Mouse (Mus musculus) limb, embryonic 13.5 days (tissue): ENCODE data around the gene Lrp10. TPM values are rescaled to one million over a fixed set of nuclear protein-coding genes. Genes with fewer than 3 reads are reported as not detected.

Experiments used
- ATAC-seq: fragments of 200-750 bp; cut with Nextera tagmentation; 2 replicates; pipeline ENCODE4 v1.8.0; 2017; ENCODE audit warnings: low read depth, moderate number of reproducible peaks, moderate TSS enrichment; ENCODE audit not compliant: low FRiP score
- H3K27ac ChIP-seq: fragments of 300-500 bp; sonication (generic); 2 replicates; pipeline ENCODE4 v1.5.1; 2015; ENCODE audit warnings: inconsistent platforms, mild to moderate bottlenecking, moderate library complexity
- H3K27me3 ChIP-seq: fragments of 300-500 bp; sonication (generic); 2 replicates; pipeline ENCODE4 v1.6.1; 2015; ENCODE audit warnings: mild to moderate bottlenecking, inconsistent platforms
- H3K36me3 ChIP-seq: fragments of 300-500 bp; sonication (generic); 2 replicates; pipeline ENCODE4 v1.6.1; 2015; ENCODE audit warnings: inconsistent platforms, mild to moderate bottlenecking, moderate library complexity
- H3K4me1 ChIP-seq: fragments of 300-500 bp; sonication (generic); 2 replicates; pipeline ENCODE4 v1.6.1; 2015; ENCODE audit warnings: inconsistent platforms
- H3K4me2 ChIP-seq: fragments of 300-500 bp; sonication (generic); replicated peaks from 2 replicates; pipeline ENCODE4 v1.6.1; 2015; ENCODE audit warnings: inconsistent platforms, mild to moderate bottlenecking, moderate library complexity
- H3K4me3 ChIP-seq: fragments of 300-500 bp; sonication (generic); 2 replicates; pipeline ENCODE4 v1.5.1; 2015; ENCODE audit warnings: moderate library complexity, mild to moderate bottlenecking, inconsistent platforms
- H3K9ac ChIP-seq: fragments of 300-500 bp; sonication (generic); 2 replicates; pipeline ENCODE4 v1.6.1; 2015; ENCODE audit warnings: mild to moderate bottlenecking, inconsistent platforms
- H3K9me3 ChIP-seq: fragments of 300-500 bp; sonication (generic); 2 replicates; pipeline ENCODE4 v1.6.1; 2016; ENCODE audit warnings: inconsistent platforms
- WGBS: fragments of 180-500 bp; shearing (Covaris S2); methylation state at CpG from one replicate; pipeline ENCODE4 v1.1.7; 2015; 5-methylcytosine and 5-hydroxymethylcytosine counted together
- polyA plus RNA-seq: library from polyadenylated mRNA; unstranded; fragments of >200 nt; fragmentation: Nextera tagmentation; extraction: Ambion mirVana; gene quantifications from 2 replicates; pipeline ENCODE4 v1.2.1, GENCODE M21; 2015

The Lrp10 gene
- polyA plus RNA-seq, 1 experiment from 2014 or later = 34.4 TPM

DNA sequence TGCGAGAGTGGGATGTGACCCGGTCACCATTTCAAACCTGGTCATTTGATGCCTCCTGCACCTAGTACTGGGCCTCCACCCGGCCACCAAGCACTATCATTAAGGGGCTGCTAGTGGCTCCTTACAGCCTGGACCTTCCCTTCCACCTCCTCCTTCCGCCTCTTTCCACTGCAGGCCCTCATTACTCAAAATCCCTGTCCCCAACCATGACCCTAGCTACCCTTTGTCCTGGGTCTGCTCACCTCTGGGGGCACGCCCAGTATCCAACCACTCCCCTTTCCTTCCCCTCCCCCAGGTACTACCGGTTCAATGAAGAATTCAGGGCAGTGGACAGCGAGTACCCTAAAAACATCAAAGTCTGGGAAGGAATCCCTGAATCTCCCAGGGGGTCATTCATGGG is 24.3 kb upstream of the Lrp10 start:
- no peak for ATAC-seq
- H3K27ac ChIP-seq = no peak overlapping the region
- H3K4me3 ChIP-seq = no peak overlapping the region
- H3K36me3 ChIP-seq = peaks cover 78% of the 10 kb centered on the region
- H3K4me1 ChIP-seq = peaks cover 28% of the 10 kb centered on the region
- no peaks in the 10 kb centered on the region for H3K9me3 ChIP-seq
- H3K4me2 ChIP-seq = no peak overlapping the region
- no peak overlapping the region for H3K9ac ChIP-seq
- WGBS = 64% methylated on average over 7 of the region's 7 CpGs
- H3K27me3 ChIP-seq = no peaks in the 10 kb centered on the region

- Histone ChIP-seq H3K4me2 (no peak overlapping the region), H3K36me3 (peaks cover 73% of the 10 kb centered on the region), H3K9me3 (no peaks in the 10 kb centered on the region), H3K9ac (no peak overlapping the region), H3K27ac (no peak overlapping the region), H3K4me3 (no peak overlapping the region), H3K4me1 (peaks cover 19% of the 10 kb centered on the region), H3K27me3 (no peaks in the 10 kb centered on the region)
- no peak for ATAC-seq
- 91% methylated on average over 14 of the region's 14 CpGs for WGBS
These were observed 23.4 kb upstream of the Lrp10 start for GRCm38 (mm10) chr14:54440538-54440937.

DNA sequence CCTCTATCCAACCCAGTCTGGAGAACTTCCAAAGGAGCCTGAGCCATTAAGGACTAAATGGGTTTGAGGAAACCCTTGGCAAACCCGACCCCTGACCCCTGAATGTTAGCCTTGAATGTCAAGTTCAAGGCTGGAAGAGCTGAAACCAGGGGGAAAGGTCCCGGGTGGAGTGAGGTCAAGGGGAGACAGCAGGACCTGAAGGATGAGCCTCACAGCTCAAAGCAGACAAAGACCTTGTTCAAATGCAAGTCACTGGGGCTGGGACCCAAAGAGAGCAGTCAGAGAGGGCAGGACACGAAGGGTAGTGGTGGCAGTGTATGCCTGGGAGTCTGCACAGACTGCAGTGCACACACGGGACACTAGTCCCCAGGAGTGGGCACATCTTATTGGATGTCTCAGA is 22.6 kb upstream of the Lrp10 start:
- H3K36me3 ChIP-seq = peaks cover 65% of the 10 kb centered on the region
- no peaks in the 10 kb centered on the region for H3K9me3 ChIP-seq
- H3K27me3 ChIP-seq = no peaks in the 10 kb centered on the region
- H3K9ac ChIP-seq = no peak overlapping the region
- H3K4me1 ChIP-seq = peaks cover 19% of the 10 kb centered on the region
- ATAC-seq = no peak
- no peak overlapping the region for H3K4me3 ChIP-seq
- no peak overlapping the region for H3K4me2 ChIP-seq
- H3K27ac ChIP-seq = no peak overlapping the region
- WGBS = 81% methylated on average over 4 of the region's 4 CpGs

DNA sequence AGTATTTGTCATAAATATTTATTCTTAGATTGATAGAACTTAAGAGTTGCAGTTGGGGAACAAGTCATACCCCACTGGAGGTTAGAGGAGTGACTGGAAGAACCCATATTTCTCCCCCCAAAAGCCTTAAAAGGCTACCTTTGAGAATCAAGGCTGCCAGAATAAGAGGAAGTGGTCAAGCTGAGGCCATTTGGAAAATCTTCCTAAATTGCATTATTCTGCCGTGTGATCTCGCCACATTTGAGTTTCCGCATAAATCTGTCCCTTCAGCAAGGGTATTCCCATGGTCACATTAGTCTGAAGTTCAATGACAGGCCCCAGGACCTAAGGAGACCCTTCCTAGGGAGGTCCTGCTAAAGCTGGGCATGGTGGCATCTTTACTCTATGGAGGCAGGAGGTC is 21.4 kb upstream of the Lrp10 start:
- no peak; the same call in 1 of the 2 replicates for ATAC-seq

DNA sequence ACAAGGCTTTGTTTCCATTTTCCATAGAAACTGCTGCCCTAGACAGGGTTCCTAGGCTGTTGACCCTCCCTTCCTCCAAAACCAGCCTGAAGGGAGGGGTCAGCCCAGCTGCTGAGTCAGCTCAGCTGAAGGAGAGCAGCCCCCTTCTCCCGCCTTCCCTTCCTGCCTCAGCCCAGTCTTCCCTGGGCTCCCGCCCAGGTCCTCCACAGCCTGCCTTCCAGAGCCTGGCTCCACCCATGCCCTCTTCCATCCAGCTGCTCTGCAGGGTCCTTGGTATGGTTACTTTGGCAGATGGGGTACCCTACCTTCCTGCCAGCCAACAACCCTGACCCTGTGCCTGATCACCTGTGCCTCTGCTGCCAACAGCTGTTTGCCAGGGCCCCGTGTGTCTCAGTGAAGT is 20.7 kb upstream of the Lrp10 start:
- no peak overlapping the region for H3K4me3 ChIP-seq
- H3K27ac ChIP-seq = peak overlapping the region; percentile 87
- peaks cover 19% of the 10 kb centered on the region for H3K4me1 ChIP-seq
- peaks cover 48% of the 10 kb centered on the region for H3K36me3 ChIP-seq
- H3K9ac ChIP-seq = peak overlapping the region; percentile 31; the same call in 1 of the 2 replicates
- WGBS = 10% methylated on average over 3 of the region's 3 CpGs
- peak overlapping the region; percentile 38 for H3K4me2 ChIP-seq
- peak; percentile 88 for ATAC-seq
- no peaks in the 10 kb centered on the region for H3K9me3 ChIP-seq
- H3K27me3 ChIP-seq = no peaks in the 10 kb centered on the region

More for the DNA sequence above, 21.4 kb upstream of the Lrp10 start:
- Histone ChIP-seq H3K4me2 (peak overlapping the region; percentile 38; the same call in 1 of the 2 replicates), H3K9ac (no peak overlapping the region), H3K27ac (peak overlapping the region; percentile 87), H3K9me3 (no peaks in the 10 kb centered on the region), H3K4me1 (peaks cover 19% of the 10 kb centered on the region), H3K4me3 (no peak overlapping the region), H3K36me3 (peaks cover 53% of the 10 kb centered on the region), H3K27me3 (no peaks in the 10 kb centered on the region)
- WGBS = 78% methylated on average over 3 of the region's 3 CpGs

DNA sequence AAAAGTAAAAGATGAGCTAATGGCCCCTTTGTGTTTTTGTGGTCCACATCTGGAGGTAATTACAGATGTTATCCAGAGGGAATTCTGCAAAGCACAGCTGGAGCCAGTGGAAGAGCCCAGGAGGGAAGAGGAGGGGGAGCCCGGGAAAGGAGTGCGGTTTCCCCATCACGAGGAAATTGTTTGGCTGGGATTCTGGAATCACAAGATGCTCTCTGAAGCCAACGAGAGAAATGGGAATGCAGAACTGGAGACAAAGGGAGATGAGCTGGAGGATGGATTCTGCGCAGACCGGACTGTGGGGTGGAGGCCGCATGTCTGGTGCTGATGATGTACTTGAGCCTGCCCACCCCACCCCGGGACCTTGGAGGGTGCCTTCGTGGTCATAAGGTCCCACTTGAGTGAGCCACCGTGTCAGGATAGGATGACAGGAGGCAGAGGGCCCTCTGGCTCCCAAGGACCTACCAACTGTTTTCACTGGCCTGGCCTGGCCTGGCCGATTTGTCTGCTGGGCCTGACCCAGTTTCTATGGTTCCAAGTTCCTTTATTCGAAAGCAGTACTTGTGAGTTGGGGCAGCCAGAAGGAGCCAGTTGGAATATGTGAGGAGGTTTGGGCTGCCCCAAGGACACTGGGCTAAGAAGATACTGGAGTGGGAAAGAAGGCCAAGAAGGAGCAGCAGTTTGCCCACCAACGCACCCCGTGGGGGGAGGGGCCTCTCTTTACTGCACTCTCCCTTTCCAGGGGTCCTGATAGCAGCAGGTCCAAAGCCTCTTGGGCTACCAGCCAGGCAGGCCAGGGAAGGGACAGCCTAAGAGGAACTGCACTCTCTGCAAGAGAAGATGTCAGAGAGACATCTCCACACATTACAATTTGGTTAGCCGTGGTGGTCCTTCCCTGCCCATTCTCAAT is 20.0 kb upstream of the Lrp10 start:
- Histone ChIP-seq H3K4me3 (no peak overlapping the region), H3K4me1 (peaks cover 23% of the 10 kb centered on the region), H3K27me3 (no peaks in the 10 kb centered on the region), H3K27ac (peak overlapping the region; percentile 87), H3K9me3 (no peaks in the 10 kb centered on the region), H3K4me2 (peak overlapping the region; percentile 38; the same call in 1 of the 2 replicates), H3K36me3 (peaks cover 41% of the 10 kb centered on the region), H3K9ac (peak overlapping the region; percentile 31; the same call in 1 of the 2 replicates)
- WGBS = 48% methylated on average over 15 of the region's 15 CpGs
- peak; percentile 62 for ATAC-seq

- Histone ChIP-seq H3K27me3 (no peaks in the 10 kb centered on the region), H3K4me1 (peaks cover 23% of the 10 kb centered on the region), H3K4me3 (no peak overlapping the region), H3K9me3 (no peaks in the 10 kb centered on the region), H3K27ac (no peak overlapping the region), H3K36me3 (peaks cover 25% of the 10 kb centered on the region), H3K4me2 (no peak overlapping the region), H3K9ac (no peak overlapping the region)
- no peak for ATAC-seq
- 62% methylated on average over 3 of the region's 3 CpGs for WGBS
These were observed 18.5 kb upstream of the Lrp10 start for GRCm38 (mm10) chr14:54445476-54445875.

DNA sequence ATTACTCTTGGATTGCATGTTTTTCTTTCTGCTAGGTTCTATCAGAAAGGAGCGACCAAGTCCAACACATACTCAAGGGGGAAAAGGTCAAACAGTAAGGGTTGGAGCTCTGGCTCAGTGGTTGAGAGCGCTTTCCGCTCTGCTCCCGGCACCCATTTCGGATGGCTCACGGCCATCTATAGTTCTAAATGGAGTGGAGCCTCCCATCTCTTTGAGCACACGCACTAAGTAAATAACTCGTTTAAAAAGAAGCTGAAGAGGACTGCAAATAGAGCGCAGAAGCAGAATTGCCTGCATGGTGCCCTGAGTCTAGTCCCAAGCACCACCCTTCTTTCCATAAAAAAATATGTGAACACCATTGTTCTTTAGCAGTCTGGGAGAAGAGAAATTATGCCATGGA is 10.4 kb upstream of the Lrp10 start:
- Histone ChIP-seq H3K36me3 (no peaks in the 10 kb centered on the region), H3K4me2 (no peak overlapping the region), H3K27ac (no peak overlapping the region), H3K9me3 (no peaks in the 10 kb centered on the region), H3K9ac (no peak overlapping the region), H3K27me3 (no peaks in the 10 kb centered on the region), H3K4me3 (no peak overlapping the region), H3K4me1 (peaks cover 4% of the 10 kb centered on the region; the same call in 1 of the 2 replicates)
- WGBS = 91% methylated on average over 9 of the region's 9 CpGs
- ATAC-seq = no peak

- no peak overlapping the region for H3K27ac ChIP-seq
- no peaks in the 10 kb centered on the region for H3K9me3 ChIP-seq
- no peak for ATAC-seq
- no peaks in the 10 kb centered on the region for H3K27me3 ChIP-seq
- no peak overlapping the region for H3K9ac ChIP-seq
- H3K36me3 ChIP-seq = no peaks in the 10 kb centered on the region
- H3K4me2 ChIP-seq = no peak overlapping the region
- H3K4me1 ChIP-seq = no peaks in the 10 kb centered on the region
- H3K4me3 ChIP-seq = no peak overlapping the region
- 84% methylated on average over 11 of the region's 11 CpGs for WGBS
These were observed 9.0 kb upstream of the Lrp10 start for GRCm38 (mm10) chr14:54454669-54455528.

GRCm38 (mm10) chr14:54457907-54458569 is 5.9 kb upstream of the Lrp10 start:
- H3K27me3 ChIP-seq = no peaks in the 10 kb centered on the region
- ATAC-seq = no peak
- H3K9ac ChIP-seq = no peak overlapping the region
- no peaks in the 10 kb centered on the region for H3K4me1 ChIP-seq
- no peak overlapping the region for H3K4me2 ChIP-seq
- no peaks in the 10 kb centered on the region for H3K9me3 ChIP-seq
- no peak overlapping the region for H3K27ac ChIP-seq
- H3K4me3 ChIP-seq = no peak overlapping the region
- WGBS = 86% methylated on average over 14 of the region's 14 CpGs
- H3K36me3 ChIP-seq = no peaks in the 10 kb centered on the region

GRCm38 (mm10) chr14:54462146-54462545 is 1.8 kb upstream of the Lrp10 start:
- no peaks in the 10 kb centered on the region for H3K27me3 ChIP-seq
- no peak overlapping the region for H3K9ac ChIP-seq
- ATAC-seq = no peak
- WGBS = 67% methylated on average over 4 of the region's 4 CpGs
- no peak overlapping the region for H3K4me2 ChIP-seq
- H3K4me3 ChIP-seq = no peak overlapping the region
- no peaks in the 10 kb centered on the region for H3K9me3 ChIP-seq
- H3K4me1 ChIP-seq = peaks cover 14% of the 10 kb centered on the region; the same call in 1 of the 2 replicates
- H3K27ac ChIP-seq = no peak overlapping the region
- H3K36me3 ChIP-seq = peaks cover 13% of the 10 kb centered on the region
